Mouse (Mus musculus): ENCODE results near the gene Snip1. TPM values are rescaled to one million over a fixed set of nuclear protein-coding genes. Genes with fewer than 3 reads are reported as not detected.

The Snip1 gene
- 10 to 100 TPM in 1 of 2 experiments, 1 to 10 TPM in 1; 8.2 to 10.6 TPM for polyA plus RNA-seq (2017; shearing (Covaris generic))

GRCm38 (mm10) chr4:125066490-125067370 is at the start of gene Snip1:
TSS of gene Snip1 (plus strand) at chr4:125066672.
- peak; percentile 88 for ATAC-seq

- ATAC-seq: no peak
Observed at GRCm38 (mm10) chr4:125017431-125017830, 49.0 kb upstream of the Snip1 start.

DNA sequence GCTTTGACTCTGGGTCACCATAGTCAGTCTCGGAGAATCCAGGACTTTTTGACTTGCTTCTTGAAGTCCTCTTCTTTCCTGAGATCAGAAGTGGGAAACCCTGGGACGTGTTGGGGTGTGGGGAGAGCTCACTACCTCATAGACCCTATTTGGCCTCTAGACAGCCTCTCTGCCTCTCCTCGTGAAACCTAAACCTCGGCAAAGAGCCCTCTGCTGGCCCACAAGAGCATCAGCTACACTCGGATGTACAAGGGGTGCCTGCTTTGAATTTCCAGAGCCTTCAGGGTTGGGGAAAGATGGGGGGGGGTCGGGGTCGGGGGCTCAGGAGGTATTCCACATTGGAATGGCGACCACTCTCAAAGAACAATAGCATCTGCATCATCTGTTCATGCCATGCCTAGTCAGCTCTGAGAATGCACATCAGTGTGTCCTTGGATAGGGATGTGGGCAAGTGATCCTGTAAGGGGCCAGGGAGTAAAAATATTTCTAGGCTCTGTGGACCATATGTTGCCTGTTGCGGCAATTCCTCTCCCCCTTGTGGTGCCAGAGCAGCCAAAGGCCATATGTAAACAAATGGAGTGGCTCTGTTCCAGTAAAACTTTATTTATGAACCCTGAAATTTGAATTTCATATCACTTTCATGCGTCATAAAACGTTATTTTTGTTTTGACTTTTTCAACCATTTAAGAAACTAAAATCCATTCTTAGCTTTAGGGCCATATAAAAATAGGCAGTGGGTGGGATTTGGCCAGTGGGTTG is 45.5 kb upstream of the Snip1 start:
- ATAC-seq: no peak

- ATAC-seq: peak; percentile 99
Observed at GRCm38 (mm10) chr4:125029891-125030614, 36.4 kb upstream of the Snip1 start.

- ATAC-seq: no peak
Observed at GRCm38 (mm10) chr4:125034341-125034740, 32.1 kb upstream of the Snip1 start.

DNA sequence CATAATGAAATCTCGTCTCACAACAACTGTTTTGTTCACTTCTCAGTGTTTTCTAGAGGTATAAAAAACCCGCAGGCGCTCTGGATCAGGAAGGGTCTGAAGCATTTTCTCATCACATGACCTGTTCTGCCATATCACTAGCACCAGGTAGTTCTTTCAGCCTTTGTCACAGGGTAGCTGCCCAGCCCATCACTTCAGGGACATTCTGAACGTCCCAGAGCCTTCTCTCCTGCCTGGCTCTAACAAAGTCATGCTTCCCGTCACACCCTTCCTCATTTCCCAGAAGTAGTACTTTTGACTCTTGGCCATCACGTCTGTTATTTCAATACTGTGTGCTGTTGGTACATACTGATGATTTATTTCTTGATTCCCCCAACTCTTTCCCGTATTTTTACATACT is 22.0 kb upstream of the Snip1 start:
- no peak for ATAC-seq

GRCm38 (mm10) chr4:125055385-125055784 is 11.1 kb upstream of the Snip1 start:
- ATAC-seq: no peak

GRCm38 (mm10) chr4:125056476-125056875 is 10.0 kb upstream of the Snip1 start:
- no peak for ATAC-seq

DNA sequence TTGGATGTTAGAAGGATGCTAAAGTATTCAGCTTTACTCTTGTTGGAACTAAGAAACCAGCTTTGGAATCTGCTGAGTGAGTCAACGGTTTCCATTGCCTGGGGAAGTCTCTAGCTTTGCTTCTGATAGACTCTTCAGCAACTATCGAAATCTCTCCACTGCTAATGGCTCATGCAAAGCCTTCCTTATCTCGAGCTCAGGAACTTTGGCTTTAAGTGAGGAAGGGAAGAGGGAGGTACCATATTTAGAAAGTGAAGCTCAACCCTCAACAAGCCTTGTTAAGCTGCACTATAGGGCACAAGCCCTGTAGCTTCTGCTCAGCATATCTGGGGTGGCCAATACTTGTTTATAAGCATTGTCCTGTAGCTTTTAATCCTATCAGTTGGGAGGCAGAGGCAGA is 9.2 kb upstream of the Snip1 start:
- no peak for ATAC-seq

- no peak for ATAC-seq
Observed at GRCm38 (mm10) chr4:125058033-125058432, 8.4 kb upstream of the Snip1 start.

- ATAC-seq: peak; percentile 54
Observed at GRCm38 (mm10) chr4:125059025-125059424, 7.4 kb upstream of the Snip1 start.

DNA sequence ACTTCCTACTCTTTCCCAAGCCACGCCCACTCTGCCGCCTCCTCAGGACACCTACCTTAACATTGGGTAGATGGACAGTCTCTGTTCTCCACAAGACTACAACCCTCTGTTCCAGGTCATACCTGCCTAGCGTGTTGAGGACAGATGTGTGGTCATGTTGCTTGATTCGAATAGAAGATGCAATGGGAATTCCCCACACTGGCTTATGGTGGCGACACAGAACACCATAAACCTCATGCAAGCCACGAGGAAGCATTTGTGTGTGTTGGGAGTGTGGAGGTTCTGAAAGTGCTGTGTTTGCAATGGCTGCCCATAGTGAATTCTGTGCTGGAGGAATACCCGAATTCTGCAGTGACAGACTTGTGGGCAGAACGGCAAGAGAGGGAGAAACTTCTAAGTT is 2.6 kb upstream of the Snip1 start:
- no peak for ATAC-seq

- ATAC-seq: peak; percentile 1
Observed at GRCm38 (mm10) chr4:125065517-125066307, 760 bp upstream of the Snip1 start, which contains the start of gene Dnali1. TSS of gene Dnali1 (minus strand) at chr4:125065703.

DNA sequence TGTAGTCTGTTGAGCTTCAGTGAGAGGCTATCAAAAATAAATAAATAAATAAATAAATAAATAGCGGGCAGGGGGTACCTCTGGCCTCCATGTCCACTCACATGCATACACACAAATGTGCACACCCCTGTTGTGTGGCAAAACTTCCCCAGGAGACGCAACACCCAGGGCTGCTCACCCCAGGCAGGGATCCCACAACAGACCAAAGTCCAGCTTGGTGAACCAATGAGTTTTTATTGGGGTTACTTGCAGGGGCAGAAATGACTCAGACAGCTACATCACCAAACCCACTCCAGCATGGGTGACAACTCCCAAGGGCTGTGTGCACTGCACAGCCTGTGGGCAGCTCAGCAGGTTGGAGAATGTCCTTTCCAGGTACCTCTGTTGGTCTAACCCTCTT is 11.2 kb downstream of the Snip1 start:
- no peak for ATAC-seq

DNA sequence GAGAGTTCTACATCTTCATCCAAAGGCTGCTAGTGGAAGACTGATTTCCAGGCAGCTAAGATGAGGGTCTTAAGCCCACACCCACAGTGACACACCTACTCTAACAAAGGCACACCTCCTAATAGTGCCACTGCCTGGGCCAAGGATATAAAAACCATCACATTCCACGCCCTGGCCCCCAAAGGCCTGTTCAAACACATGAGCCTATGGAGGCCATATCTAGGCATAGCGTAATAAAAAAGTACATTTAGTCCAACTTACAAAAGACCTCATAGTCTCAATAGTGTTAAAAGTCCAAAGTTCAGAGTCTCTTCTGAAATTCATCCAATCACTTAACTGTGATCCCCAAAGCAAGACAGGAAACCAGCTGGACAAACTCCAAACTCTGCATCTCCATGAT is 12.2 kb downstream of the Snip1 start:
- no peak for ATAC-seq

DNA sequence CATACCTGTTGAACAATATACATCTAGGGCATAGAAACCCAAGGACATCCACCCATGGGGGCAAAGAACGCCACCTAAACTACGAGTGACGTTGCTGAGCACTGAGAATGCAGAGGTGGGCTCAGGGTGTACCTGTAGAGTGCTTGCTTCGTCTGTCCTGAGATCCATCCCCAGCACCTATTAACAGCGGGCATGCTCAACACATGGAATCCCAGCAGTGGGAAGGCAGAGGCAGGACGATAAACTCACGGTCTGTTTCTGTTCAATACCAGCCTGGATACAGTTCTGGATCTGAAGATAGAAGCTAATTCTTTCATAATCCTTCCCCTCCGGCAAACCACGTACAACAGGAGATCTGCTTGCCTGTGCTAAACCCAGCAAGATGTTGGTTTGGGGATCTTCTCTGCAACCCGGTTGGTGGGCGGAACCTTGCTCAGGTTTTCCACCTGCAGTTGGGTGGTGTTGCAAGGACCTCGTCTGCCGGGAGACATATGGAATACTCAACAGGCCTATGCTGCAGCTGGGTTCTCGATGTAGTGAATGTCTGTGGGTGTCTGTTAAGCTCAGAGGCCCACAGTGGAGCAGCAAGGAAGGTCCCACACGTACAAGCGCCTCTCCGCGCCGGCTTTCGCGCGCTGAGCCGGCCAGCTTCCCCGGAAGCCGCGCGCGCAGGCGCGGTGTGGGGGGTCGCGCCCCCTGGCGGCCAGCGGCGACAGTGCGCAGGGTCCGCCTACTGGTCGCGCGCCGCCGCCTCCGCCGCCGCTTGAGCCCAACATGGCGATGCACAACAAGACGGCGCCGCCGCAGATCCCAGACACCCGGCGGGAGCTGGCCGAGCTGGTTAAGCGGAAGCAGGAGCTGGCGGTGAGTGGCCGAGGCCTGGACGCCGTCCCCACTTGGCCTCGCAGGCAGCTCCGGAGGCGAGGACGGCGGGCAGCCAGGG is 18.2 kb downstream of the Snip1 start, which contains the start of gene Meaf6:
TSS of gene Meaf6 (plus strand) at position 732 of the 943 bp plus-strand sequence.
- peak; percentile 80 for ATAC-seq

- ATAC-seq: peak; percentile 53
Observed at GRCm38 (mm10) chr4:125085346-125085841, 18.9 kb downstream of the Snip1 start.

DNA sequence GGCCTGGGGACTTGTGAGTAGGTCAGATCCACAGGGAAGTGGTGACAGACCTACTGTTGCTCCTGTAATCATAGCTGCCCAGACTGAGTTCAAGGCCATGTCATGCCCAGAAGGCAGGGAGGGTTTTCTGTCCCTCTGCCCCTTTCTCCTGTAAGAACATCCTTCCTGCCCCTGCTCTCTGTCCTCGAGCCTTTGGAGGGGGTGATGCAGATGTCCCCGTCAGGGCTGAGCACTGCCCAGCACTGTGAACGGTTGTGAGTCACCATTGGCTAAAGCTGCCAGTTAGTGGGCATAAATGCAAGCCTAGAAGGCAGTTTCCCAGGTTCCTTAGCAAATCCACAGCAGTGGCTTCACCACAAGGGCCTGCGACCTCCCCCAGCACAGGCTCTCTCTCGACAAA is 26.6 kb downstream of the Snip1 start:
- no peak for ATAC-seq

GRCm38 (mm10) chr4:125096066-125096465 is 29.6 kb downstream of the Snip1 start:
- ATAC-seq: no peak

DNA sequence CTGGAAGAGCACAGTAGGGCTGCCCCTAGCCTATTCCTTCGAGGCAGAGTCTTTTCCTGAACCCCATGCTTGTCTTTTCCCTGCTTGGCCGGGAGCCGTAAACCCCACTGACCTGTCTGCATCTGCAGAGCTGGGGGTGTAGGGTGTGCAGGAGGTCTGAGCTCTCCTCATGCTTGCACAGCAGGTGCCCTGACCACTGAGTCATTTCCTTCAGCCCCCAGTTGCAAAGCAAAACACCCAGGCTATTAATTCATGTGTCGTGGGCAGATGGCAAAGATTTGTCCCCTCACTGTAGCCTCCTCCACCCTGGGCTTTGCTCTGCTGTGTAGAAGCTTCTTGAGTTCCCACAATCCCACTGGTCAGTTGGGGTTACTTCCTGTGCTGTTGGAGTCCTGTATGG is 30.9 kb downstream of the Snip1 start:
- ATAC-seq: no peak

GRCm38 (mm10) chr4:125099458-125099857 is 33.0 kb downstream of the Snip1 start:
- ATAC-seq: peak; percentile 88

Data from activated CD4-positive, CD25-positive, alpha-beta regulatory T cell, adult 4 months (primary cell).